In the genomic region with DNA sequence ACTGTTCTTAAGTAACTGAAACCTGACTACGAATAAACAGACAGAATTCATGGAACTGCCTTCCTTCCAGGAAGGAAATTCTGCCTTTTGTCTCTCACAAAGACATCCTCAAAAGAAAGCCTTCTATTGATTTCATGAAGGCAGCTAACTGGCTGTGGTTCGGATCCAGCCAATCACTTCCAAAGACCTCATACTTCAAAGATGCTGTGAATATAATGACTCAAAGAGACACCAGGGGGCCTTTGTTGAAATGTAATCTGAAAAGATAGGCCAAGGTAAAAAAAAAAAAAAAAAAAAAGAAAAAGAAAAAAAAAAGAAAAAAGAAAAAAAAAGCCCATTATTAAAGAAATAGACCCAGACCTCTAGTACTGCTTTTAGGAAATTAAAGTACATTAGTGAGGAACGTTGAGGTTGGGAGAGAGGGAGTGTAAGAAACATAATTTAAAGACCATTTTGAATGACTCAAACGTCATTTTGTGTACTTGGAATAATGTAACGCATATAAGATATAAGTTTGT, we compare ENCODE assay signal across 15 mouse cellular contexts. TPM values are rescaled to one million over a fixed set of nuclear protein-coding genes. Genes with fewer than 3 reads are reported as not detected.
DNase-seq lines count a peak whose midpoint lies in the region; ATAC-seq and TF ChIP-seq lines count a peak whose summit lies in the region.
"Had no signal": no experiment of that assay in that cellular context is flagged by ENCODE, and none has a peak within 500 bp of the region (broad histone marks: within the 10 kb centered on the region; RNA-seq: fewer than 3 reads in every experiment).

No protein-coding gene starts in this region.

- peak in 1 of 2 experiments; percentile 11; a peak in 1 of 4 replicates for TF ChIP-seq CTCF in CH12.LX (conservative IDR thresholded peaks at IDR 0.05 in 1 of 2, IDR thresholded peaks at IDR 0.05 in 1 of 2; ENCODE audit: low read depth in 2 of 2, low read length in 2 of 2)

- H3K27me3 ChIP-seq in kidney, embryonic 14.5 days (ENCODE audit: control insufficient read depth, insufficient read depth, low read length), result no peaks in the 10 kb centered on the region
- H3K27me3 ChIP-seq in CH12.LX (replicated peaks), result no peaks in the 10 kb centered on the region
- no peaks in the 10 kb centered on the region for H3K27me3 ChIP-seq in limb, embryonic 10.5 days (ENCODE audit: low read depth, poor library complexity, severe bottlenecking)

- peaks cover 41% of the 10 kb centered on the region for H3K4me1 ChIP-seq in kidney, embryonic 14.5 days (ENCODE audit: control insufficient read depth, insufficient read depth, low read length)
- no peaks in the 10 kb centered on the region for H3K4me1 ChIP-seq in CH12.LX (ENCODE audit: control insufficient read depth in 1 of 2, insufficient read depth in 2 of 2)
- peaks cover 28% of the 10 kb centered on the region for H3K4me1 ChIP-seq in limb, embryonic 10.5 days

- no peak overlapping the region for H3K9ac ChIP-seq in kidney, embryonic 14.5 days (ENCODE audit: low read depth, low read length)
- H3K9ac ChIP-seq in CH12.LX (ENCODE audit: insufficient read depth, low read depth), result no peak overlapping the region
- H3K9ac ChIP-seq: limb, embryonic 13.5 days had no signal

- H3K4me2 ChIP-seq in kidney, embryonic 14.5 days (replicated peaks; ENCODE audit: low read depth, low read length), result no peak overlapping the region
- no peak overlapping the region for H3K4me2 ChIP-seq in CH12.LX (ENCODE audit: insufficient read depth, low read depth, poor library complexity, severe bottlenecking)
- H3K4me2 ChIP-seq: limb, embryonic 13.5 days had no signal

- no peak for TF ChIP-seq RAD21 in CH12.LX (IDR thresholded peaks at IDR 0.05; ENCODE audit: low read depth, low read length)

- WGBS in kidney, embryonic 14.5 days, result 43% methylated on average over 5 of the region's 5 CpGs
- 63% methylated on average over 5 of the region's 5 CpGs for WGBS in limb, embryonic 10.5 days

- in situ Hi-C loops in CH12.LX (cut with MboI; ENCODE audit: low pct_ligation_motif_present, low pct_unique_long_range_greater_than_20kb, low sequenced_read_pairs), result no loop called here

- no peaks in the 10 kb centered on the region for H3K79me2 ChIP-seq in CH12.LX (replicated peaks; ENCODE audit: control insufficient read depth, extremely low read depth, insufficient read depth, poor library complexity, severe bottlenecking)

- dilution Hi-C loops in CH12.LX (cut with MboI; ENCODE audit: extremely low pct_ligation_motif_present, extremely low pct_unique_long_range_greater_than_20kb, low sequenced_read_pairs), result no loop called here

- DNase-seq in embryo, embryonic 11 days, result peak; percentile 31
- no peak for DNase-seq in embryo, embryonic 10 days (ENCODE audit: low spot score)
- no peak for DNase-seq in kidney, adult 11 months
- DNase-seq in CH12.LX (ENCODE audit: extremely low read depth), result no peak
- DNase-seq in limb, embryonic 10.5 days (ENCODE audit: low spot score), result no peak
- no peak for DNase-seq in frontal cortex, postnatal 10 days (ENCODE audit: low spot score in 2 of 2)
- DNase-seq: right cerebral cortex, postnatal 25 days had no signal

- no peaks in the 10 kb centered on the region for H3K9me3 ChIP-seq in kidney, embryonic 14.5 days (ENCODE audit: control insufficient read depth, low read length)
- H3K9me3 ChIP-seq in CH12.LX (replicated peaks; ENCODE audit: low read length), result no peaks in the 10 kb centered on the region
- H3K9me3 ChIP-seq in limb, embryonic 10.5 days (replicated peaks), result no peaks in the 10 kb centered on the region
- H3K9me3 ChIP-seq: limb, embryonic 13.5 days had no signal

- no peak for TF ChIP-seq EP300 in CH12.LX (IDR thresholded peaks at IDR 0.05; ENCODE audit: low read length)

- H3K4me3 ChIP-seq in kidney, embryonic 14.5 days (ENCODE audit: low read length), result no peak overlapping the region
- no peak overlapping the region for H3K4me3 ChIP-seq in CH12.LX (replicated peaks in 1 of 3; ENCODE audit: low read depth in 2 of 3, low read length in 2 of 3, poor library complexity in 1 of 3)
- no peak overlapping the region for H3K4me3 ChIP-seq in limb, embryonic 10.5 days
- H3K4me3 ChIP-seq: limb, embryonic 13.5 days had no signal

- peak overlapping the region; percentile 79 for H3K27ac ChIP-seq in kidney, embryonic 14.5 days (ENCODE audit: low read depth, low read length)
- H3K27ac ChIP-seq in CH12.LX (ENCODE audit: insufficient read depth, low read depth), result no peak overlapping the region
- 0 out of 2 replicates have a peak overlapping the region, but pooled peaks have one; percentile 56 for H3K27ac ChIP-seq in limb, embryonic 10.5 days
- H3K27ac ChIP-seq: limb, embryonic 13.5 days had no signal

- no peak for TF ChIP-seq POLR2A in CH12.LX (IDR thresholded peaks at IDR 0.05; ENCODE audit: low read depth, low read length)

- ATAC-seq in kidney, embryonic 14.5 days (ENCODE audit: low FRiP score, low TSS enrichment), result no peak
- no peak for ATAC-seq in monocyte, adult 5-6 weeks (replicated peaks; ENCODE audit: insufficient number of reproducible peaks, low FRiP score, low TSS enrichment, poor library complexity, severe bottlenecking)
- ATAC-seq: inflammation-experienced regulatory T-cells, adult 6 months had no signal

- no peaks in the 10 kb centered on the region for H3K36me3 ChIP-seq in kidney, embryonic 14.5 days (ENCODE audit: control insufficient read depth, insufficient read depth, low read length)
- no peaks in the 10 kb centered on the region for H3K36me3 ChIP-seq in CH12.LX (replicated peaks in 1 of 2; ENCODE audit: control insufficient read depth in 1 of 2, insufficient read depth in 1 of 2, low read length in 1 of 2)
- H3K36me3 ChIP-seq in limb, embryonic 10.5 days, result no peaks in the 10 kb centered on the region
- H3K36me3 ChIP-seq: limb, embryonic 13.5 days had no signal

TF ChIP-seq in CH12.LX, 34 proteins besides CTCF, POLR2A, EP300 and RAD21:
- TF ChIP-seq MAZ (IDR thresholded peaks at IDR 0.05; ENCODE audit: low read depth, low read length), result no peak
- TF ChIP-seq ZNF384 (IDR thresholded peaks at IDR 0.05; ENCODE audit: low read depth, low read length), result peak; percentile 82
- TF ChIP-seq SMC3 (IDR thresholded peaks at IDR 0.05; ENCODE audit: low read depth, low read length), result peak; percentile 3; the same call in 1 of the 2 replicates
- TF ChIP-seq CHD2 (IDR thresholded peaks at IDR 0.05; ENCODE audit: low read length), result no peak
- no peak for TF ChIP-seq E2F4 (IDR thresholded peaks at IDR 0.05; ENCODE audit: insufficient replicate concordance, low read depth, low read length)
- no peak for TF ChIP-seq POLR2AphosphoS2 (IDR thresholded peaks at IDR 0.05; ENCODE audit: low read depth, low read length)
- no peak for TF ChIP-seq UBTF (IDR thresholded peaks at IDR 0.05; ENCODE audit: low read depth, low read length)
- no peak for TF ChIP-seq ZC3H11A (IDR thresholded peaks at IDR 0.05; ENCODE audit: low read depth, low read length)

RNA-seq across cellular contexts. Expression of a gene that starts 16.4 kb away (rescaled TPM):
- not detected in 2 replicates for polyA plus RNA-seq in kidney, embryonic 14.5 days (2014; fragmentation: Nextera tagmentation; extraction: Ambion mirVana)
- not detected in 2 replicates for total RNA-seq in CH12.LX (2012; rRNA removed)
- not detected in 2 replicates for total RNA-seq in CH12.LX (2014; rRNA removed)
- polyA plus RNA-seq in CH12.LX (2012; ENCODE audit: insufficient read length, low read depth), result not detected in 2 replicates
- not detected in 2 replicates for polyA plus RNA-seq in limb, embryonic 10.5 days (2016; fragmentation: Nextera tagmentation; extraction: Ambion mirVana)
- total RNA-seq in monocyte, adult 5-6 weeks (2017), result 0.48 TPM in 1 of 3 replicates, not detected in the others
- total RNA-seq: heart, adult 18-20 months; layer of hippocampus, postnatal 25 days; neutrophil, adult 5-6 weeks had no signal
- polyA plus RNA-seq: cortical plate, adult 2 months; inflammation-experienced regulatory T-cells, adult 6 months; limb, embryonic 13.5 days had no signal

RNA-seq across cellular contexts. Expression of a gene that starts 18.6 kb away (rescaled TPM):
- polyA plus RNA-seq in kidney, embryonic 14.5 days (2014; fragmentation: Nextera tagmentation; extraction: Ambion mirVana), result 7.4 and 18.0 TPM in 2 replicates
- total RNA-seq in CH12.LX (2012; rRNA removed), result 5.0 and 5.2 TPM in 2 replicates
- 3.8 and 4.3 TPM in 2 replicates for total RNA-seq in CH12.LX (2014; rRNA removed)
- 1.9 and 2.2 TPM in 2 replicates for polyA plus RNA-seq in CH12.LX (2012; ENCODE audit: insufficient read length, low read depth)
- polyA plus RNA-seq in limb, embryonic 10.5 days (2016; fragmentation: Nextera tagmentation; extraction: Ambion mirVana), result 9.1 and 10.1 TPM in 2 replicates
- 9.2 to 16.3 TPM (median 15.4 TPM) in 3 replicates for total RNA-seq in monocyte, adult 5-6 weeks (2017)
